In genomic region chr17:32350382-32350983, GRCm38 (mm10) we compare ENCODE assay signal across 8 mouse cellular contexts. TPM values are rescaled to one million over a fixed set of nuclear protein-coding genes. Genes with fewer than 3 reads are reported as not detected.
DNase-seq lines count a peak whose midpoint lies in the region; ATAC-seq lines count a peak whose summit lies in the region.

Gene Akap8l, minus strand, starts transcription at chr17:32350607.

- H3K27me3 ChIP-seq in lung, embryonic 16.5 days (ENCODE audit: control insufficient read depth, insufficient read depth, low read depth, low read length): no peaks in the 10 kb centered on the region

- WGBS in lung, embryonic 16.5 days: under 1% methylated on average over 37 of the region's 37 CpGs

- peak within 1 kb of the TSS; percentile 97 for H3K4me3 ChIP-seq in lung, embryonic 16.5 days (ENCODE audit: low read length)

- peaks cover 7% of the 10 kb centered on the region; the same call in 1 of the 2 replicates for H3K36me3 ChIP-seq in lung, embryonic 16.5 days (ENCODE audit: control insufficient read depth, insufficient read depth, low read length)

- H3K9me3 ChIP-seq in lung, embryonic 16.5 days (ENCODE audit: control insufficient read depth, low read length): no peaks in the 10 kb centered on the region

- H3K4me1 ChIP-seq in lung, embryonic 16.5 days (replicated peaks; ENCODE audit: control insufficient read depth, insufficient read depth, low read length): peaks cover 16% of the 10 kb centered on the region

- H3K9ac ChIP-seq in lung, embryonic 16.5 days (ENCODE audit: low read length): peak within 1 kb of the TSS; percentile 87

- peak within 1 kb of the TSS; percentile 88 for H3K4me2 ChIP-seq in lung, embryonic 16.5 days (ENCODE audit: low read depth, low read length)

- peak; percentile 97 to 98 for ATAC-seq in hematopoietic stem cell, adult 5-6 weeks (replicated peaks in 1 of 2; ENCODE audit: insufficient read depth in 1 of 2, low FRiP score in 2 of 2, low TSS enrichment in 1 of 2, low read depth in 1 of 2, poor library complexity in 2 of 2, severe bottlenecking in 2 of 2)
- ATAC-seq in lung, embryonic 16.5 days (ENCODE audit: low read depth): peak; percentile 98

- peak; percentile 98 for DNase-seq in MEL-GATA-1-ER (ENCODE audit: extremely low read depth, low read depth)
- peak; percentile 97 for DNase-seq in cerebellum, adult 8-10 months
- peak; percentile 97 for DNase-seq in forelimb bud, embryonic 11.5 days (ENCODE audit: low read depth, low spot score)
- peak; percentile 100 for DNase-seq in layer of hippocampus, adult 9-10 months (ENCODE audit: low spot score)
- peak; percentile 88 for DNase-seq in ovary, postnatal 10 days (ENCODE audit: low spot score)
- peak; percentile 92 to 93 for DNase-seq in thymus, postnatal 10 days (ENCODE audit: low spot score in 2 of 2)

- H3K27ac ChIP-seq in lung, embryonic 16.5 days (ENCODE audit: low read length): peak within 1 kb of the TSS; percentile 83

RNA-seq across cellular contexts. Expression of gene Akap8l, which starts in this region (rescaled TPM):
- 122 and 127 TPM in 2 replicates for total RNA-seq in hematopoietic stem cell, adult 5-6 weeks (2017)
- 101 and 108 TPM in 2 replicates for polyA plus RNA-seq in lung, embryonic 16.5 days (2015; fragmentation: Nextera tagmentation; extraction: Ambion mirVana)

Comparison
In these comparisons a context has a peak if more than half of its experiments do, and no peak if none do; other contexts are left out.
1. Peak in every context shown above with its lines: DNase-seq, ATAC-seq, H3K4me3 ChIP-seq and H3K27ac ChIP-seq.